Mouse (Mus musculus) gastrocnemius, postnatal 36 days (tissue): ENCODE measurements around the gene Lrfn2. TPM values are rescaled to one million over a fixed set of nuclear protein-coding genes. Genes with fewer than 3 reads are reported as not detected.

Experiments
- DNase-seq, 2 experiments: peaks; one replicate each; pipeline ENCODE4 v3.0.0; 2022
- intact Hi-C: fragments of 180-260 bp; cut with DNase I; formaldehyde crosslinking; loops from one replicate; pipeline ENCODE4 v1.15.1; 2025
- long read RNA-seq, 2 experiments: library from polyadenylated mRNA; stranded (forward); transcript quantifications; one replicate each; pipeline ENCODE4 v2.0.0; 2021
- total RNA-seq, 2 experiments: library from RNA; stranded (reverse); gene quantifications; 2 replicates each; pipeline ENCODE4 v1.2.3; 2021

The Lrfn2 gene
- under 1 TPM in 1 of 2 experiments, not detected in 1; 0.10 TPM for total RNA-seq
- long read RNA-seq, experiment 1, result 0 reads
- long read RNA-seq, experiment 2, result 0 reads

GRCm38 (mm10) chr17:48931621-48932405 lies at the start of gene Lrfn2:
Lrfn2 (plus strand) TSS chr17:48932379.
- DNase-seq, result peak; percentile 66 to 75
- intact Hi-C loops, result loop anchor here (5.0 to 10.0 kb wide), 2 partner anchors 250 to 473 kb away; no protein-coding TSS in a partner anchor

DNA sequence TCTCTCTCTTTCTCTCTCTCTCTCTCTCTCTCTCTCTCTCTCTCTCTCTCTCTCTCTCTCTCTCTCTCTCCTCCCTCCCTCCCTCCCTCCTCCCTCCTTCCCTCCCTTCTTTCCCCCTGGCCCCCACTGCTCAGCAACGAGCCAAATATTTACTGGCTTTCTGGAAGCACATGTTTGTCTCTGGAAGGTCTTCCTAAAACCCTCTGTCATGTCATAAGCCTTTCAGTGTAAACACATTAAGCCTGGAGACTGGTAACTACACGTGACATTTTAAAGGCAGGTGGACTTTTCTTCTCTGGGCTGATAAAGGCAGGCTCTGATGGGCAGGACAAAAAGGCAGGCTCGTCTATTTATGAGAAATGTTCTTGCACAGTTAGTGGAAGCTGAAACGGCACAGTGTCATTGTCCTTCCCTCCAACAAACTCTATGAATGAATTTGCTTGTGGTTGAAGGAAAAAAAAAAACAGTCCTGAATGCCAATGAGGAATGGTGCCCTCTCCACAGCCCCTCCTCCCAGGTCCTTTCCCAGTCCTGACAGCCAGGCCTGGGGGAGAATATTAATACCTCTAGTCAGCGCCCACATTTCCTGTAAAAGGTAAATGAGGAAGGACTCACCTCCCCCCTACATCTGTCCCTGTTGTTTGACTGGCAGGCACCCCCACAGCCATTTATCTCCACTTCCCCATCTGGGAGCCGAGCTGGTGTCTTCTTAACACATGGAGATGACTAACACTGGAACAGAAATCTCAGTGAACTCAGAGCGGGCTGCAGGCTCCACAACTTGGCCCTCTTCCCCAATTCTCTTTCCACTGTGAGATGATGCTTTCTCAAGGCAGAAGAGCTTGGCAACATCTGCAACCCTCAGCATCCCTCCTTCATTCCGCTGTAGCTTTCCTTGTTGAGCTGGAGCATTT lies 44.5 kb upstream of the Lrfn2 start:
- intact Hi-C loops, result no loop called here

DNA sequence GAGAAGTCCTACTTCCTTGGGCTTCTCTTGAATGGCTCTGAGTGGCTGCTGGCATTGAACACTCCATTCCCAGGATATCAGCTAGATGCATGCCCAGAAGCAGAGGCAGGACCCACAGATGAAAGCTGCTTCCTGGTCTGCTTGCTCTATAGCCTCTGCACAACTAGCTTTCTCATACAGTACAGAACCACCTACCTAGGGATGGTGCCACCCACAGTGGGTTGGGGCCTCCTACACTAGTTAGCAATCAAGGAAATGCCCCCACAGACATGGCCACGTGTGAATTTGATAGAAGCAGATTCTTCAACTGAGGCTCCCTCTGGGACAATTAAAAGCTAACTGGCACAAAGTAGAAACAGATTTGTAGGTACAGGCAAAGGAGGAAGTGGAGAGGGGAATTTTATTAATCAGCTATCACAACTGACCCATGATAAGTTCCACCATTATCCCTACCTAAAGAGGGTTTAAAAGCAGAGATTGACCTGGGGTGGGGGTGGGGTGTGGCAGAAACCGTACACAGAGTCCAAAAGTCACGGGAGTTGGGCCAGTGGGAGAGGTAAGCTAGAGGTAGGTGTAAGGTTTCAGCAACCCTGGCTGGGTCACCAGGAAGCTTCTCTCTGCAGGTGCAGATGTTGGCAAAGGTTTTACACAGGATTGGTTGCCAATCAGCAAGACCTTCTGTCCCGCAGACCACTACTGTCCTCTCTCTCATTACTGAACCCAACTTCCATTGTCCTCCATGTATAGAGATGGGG lies 26.7 kb upstream of the Lrfn2 start:
- intact Hi-C loops, result no loop called here
- no peak for DNase-seq

More for the DNA sequence above, 44.5 kb upstream of the Lrfn2 start:
- DNase-seq, result no peak

DNA sequence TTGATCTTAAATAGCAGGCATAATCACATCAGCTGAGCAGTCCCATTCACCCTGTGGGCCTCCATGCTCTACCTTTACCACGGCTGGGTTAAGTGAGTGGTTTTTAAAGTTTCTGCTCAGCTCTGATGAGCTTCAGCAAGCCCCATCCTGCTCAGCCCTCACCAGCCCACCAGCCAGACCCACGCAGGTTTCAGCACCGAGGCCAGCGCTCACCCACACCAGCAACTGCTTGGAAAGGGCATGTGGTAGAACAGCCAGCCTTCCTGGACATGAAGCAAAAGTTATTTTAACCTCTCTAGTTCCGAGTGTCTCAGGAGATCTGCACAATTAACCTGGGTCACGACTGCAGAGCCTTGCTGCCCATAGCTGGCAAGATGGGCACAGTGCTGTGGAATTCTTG lies 18.7 kb upstream of the Lrfn2 start:
- intact Hi-C loops, result no loop called here
- no peak for DNase-seq

GRCm38 (mm10) chr17:48917411-48917810 lies 14.8 kb upstream of the Lrfn2 start:
- intact Hi-C loops, result no loop called here
- no peak for DNase-seq

- DNase-seq, result no peak
- intact Hi-C loops, result no loop called here
Observed at GRCm38 (mm10) chr17:48918458-48918857, 13.7 kb upstream of the Lrfn2 start.

GRCm38 (mm10) chr17:48922905-48923304 lies 9.3 kb upstream of the Lrfn2 start:
- DNase-seq, result no peak
- intact Hi-C loops, result no loop called here

- DNase-seq, result no peak
- intact Hi-C loops, result no loop called here
Observed at GRCm38 (mm10) chr17:48925426-48925825, 6.8 kb upstream of the Lrfn2 start.

DNA sequence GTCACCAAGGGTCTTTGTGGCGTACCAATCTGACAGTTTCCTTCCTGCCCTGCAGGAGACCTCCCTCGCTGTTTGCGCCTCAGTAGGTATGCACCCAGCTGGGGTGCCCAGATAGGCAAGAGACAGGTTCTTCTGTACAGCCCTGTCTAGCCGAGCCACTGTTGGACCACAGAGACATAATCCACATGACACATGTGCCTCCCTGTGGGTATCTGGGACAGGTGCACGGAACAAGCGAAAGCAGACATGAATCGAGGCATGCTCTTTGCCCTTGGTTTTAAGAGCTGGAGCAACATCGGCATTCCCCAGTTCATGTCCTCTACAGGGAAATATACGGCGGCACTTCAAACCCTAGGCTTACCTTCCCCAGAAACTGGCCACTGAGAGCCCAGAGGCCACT lies 1.2 kb upstream of the Lrfn2 start:
- intact Hi-C loops, result loop anchor here (5.0 to 10.0 kb wide), 2 partner anchors 251 to 474 kb away; no protein-coding TSS in a partner anchor

DNA sequence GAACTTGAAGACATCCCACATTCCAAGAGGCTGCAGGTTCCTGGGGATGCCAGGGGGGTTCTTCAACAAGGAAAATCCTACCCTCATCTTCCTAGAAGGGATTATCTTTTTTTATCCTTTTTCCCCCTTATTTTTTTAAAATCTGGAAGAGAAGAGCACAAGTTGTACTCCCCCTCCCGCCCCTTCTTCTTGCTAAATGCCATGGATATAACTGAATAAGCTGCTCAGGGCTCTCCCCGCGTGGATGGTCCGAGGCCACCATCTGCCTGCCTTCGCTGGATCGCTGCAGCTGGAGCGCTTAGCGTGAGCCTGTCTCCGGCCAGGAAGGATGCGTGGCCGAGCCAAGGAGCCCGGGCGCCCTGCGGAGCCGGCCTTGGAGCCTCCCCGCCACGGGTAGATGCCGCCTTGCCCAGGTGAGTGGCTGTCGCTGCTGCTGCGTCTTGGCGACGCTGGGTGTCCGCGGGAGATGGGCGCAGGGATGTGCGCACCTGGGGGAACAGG lies 277 bp downstream of the Lrfn2 start:
- no peak for DNase-seq
- intact Hi-C loops, result loop anchor here (5.0 to 10.0 kb wide), 2 partner anchors 250 to 472 kb away; no protein-coding TSS in a partner anchor

More for the DNA sequence above, 1.2 kb upstream of the Lrfn2 start:
- DNase-seq, result no peak

DNA sequence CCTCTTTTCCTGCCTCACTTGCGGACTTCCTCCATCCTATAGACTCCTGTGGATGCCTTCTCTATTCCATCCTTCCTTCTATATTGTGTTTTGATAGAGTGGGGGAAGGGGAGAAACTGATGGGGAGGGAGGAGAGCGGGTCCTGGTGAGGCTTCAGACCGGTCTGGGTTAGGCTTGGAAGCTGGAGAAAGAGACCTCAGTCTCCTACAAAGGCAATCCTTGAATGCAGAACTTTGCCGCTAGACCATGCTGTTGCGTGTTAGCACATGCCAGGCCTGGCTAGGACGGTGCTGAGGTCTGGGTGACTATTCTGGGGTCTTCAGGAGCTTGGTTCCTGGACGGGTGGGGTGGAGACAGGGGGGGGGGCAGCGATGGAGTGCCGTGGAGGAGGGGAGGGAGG lies 737 bp downstream of the Lrfn2 start:
- intact Hi-C loops, result loop anchor here (5.0 to 10.0 kb wide), 2 partner anchors 249 to 472 kb away; no protein-coding TSS in a partner anchor
- DNase-seq, result no peak

DNA sequence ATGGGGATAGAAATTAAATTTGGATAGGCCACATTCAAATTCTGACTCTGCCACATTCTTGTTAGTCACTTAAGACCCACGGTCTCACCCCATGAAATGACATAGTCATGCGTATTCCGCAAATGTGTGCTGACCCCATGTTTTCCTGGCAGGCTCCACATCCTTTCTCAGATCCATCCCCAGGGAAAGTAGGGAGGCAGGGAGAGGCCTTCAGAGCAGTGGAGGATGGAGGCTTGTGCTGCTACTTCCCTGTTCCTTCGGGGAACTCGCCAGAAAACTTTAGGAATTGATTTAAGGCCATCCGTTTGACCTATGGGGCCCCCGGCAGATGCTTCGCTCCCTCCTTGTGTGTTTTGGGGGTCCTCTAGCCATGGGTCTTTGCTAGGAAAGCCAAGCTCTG lies 3.0 kb downstream of the Lrfn2 start:
- DNase-seq, result no peak
- intact Hi-C loops, result loop anchor here (10.0 kb wide), 1 partner anchor 470 kb away; no protein-coding TSS in a partner anchor

DNA sequence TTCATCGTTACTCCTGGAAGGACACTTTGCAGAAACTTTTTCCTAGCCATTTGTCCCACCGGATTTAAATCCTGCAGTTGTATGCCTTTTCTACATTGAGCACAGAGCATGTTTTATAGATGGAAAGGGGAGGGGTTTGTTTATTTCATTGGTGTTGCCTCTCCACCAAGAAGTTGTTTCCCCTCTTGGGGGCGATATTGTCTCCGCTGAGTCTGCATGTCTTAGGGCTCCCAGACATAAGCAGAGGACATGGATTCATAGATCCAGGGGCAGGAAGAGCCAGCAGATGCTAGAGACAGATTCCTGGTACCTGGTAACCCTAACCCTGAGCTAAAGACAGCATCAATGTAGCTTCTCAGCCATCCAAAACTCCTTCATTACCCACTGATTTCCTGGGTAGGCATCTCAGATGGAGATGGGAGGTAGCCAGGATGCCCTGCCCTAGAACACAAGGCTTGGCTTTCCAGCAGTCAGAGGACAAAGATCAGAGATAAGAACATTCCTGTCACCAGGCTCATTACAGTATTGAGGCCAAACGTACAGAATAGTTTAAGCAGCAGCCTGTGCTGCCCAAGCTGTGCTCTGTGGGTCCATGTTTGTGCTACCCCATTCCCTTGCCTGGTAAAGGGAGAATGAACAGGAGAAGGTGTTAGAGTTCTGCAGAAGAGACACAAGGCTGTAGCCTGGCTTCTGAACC lies 4.4 kb downstream of the Lrfn2 start:
- intact Hi-C loops, result loop anchor here (10.0 kb wide), 1 partner anchor 468 kb away; no protein-coding TSS in a partner anchor
- no peak for DNase-seq

DNA sequence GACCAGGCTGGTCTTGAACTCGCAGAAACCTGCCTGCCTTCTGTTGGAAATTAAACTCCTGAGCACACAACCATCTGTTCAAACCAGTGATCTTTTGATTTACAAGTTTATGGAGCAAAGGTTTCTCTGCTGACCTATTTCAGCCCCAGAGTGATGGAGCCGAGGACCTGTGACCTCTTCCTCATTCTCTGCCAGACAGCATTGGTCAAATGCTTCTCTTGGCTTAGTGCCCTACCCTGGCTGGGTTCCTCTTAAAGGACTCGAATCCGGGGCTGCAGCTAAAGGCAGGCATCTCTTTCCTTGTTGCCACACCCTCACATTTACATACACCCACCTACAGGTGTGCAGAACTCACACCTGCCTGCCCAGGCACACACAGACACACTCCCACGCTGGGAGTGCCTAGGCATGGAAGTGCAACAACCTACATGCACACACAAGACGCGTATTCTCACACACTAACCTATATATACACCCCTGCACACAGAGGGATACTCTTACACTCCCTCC lies 6.6 kb downstream of the Lrfn2 start:
- intact Hi-C loops, result loop anchor here (10.0 kb wide), 1 partner anchor 466 kb away; no protein-coding TSS in a partner anchor
- no peak for DNase-seq

DNA sequence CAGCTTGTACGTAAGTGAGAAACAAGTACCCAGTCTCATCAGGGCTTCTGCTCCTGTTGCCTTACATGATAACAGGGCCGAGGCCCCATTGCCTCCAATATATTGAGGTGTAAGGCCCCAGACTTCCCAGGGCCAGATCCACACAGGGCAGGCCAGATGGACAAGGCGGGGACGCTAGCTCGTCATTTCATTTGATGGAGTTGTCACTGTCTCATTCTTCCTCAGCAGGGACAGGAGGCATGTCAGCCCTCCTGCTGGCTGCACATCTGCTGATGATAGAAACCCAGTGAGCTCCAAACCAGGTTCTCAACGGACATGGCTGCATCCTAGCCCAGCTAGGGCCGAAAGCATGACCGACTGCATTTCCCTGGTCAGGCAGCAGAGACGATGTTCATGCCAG lies 14.1 kb downstream of the Lrfn2 start:
- intact Hi-C loops, result no loop called here

GRCm38 (mm10) chr17:48946765-48947164 lies 14.6 kb downstream of the Lrfn2 start:
- DNase-seq, result no peak
- intact Hi-C loops, result no loop called here

More for the DNA sequence above, 14.1 kb downstream of the Lrfn2 start:
- no peak for DNase-seq

DNA sequence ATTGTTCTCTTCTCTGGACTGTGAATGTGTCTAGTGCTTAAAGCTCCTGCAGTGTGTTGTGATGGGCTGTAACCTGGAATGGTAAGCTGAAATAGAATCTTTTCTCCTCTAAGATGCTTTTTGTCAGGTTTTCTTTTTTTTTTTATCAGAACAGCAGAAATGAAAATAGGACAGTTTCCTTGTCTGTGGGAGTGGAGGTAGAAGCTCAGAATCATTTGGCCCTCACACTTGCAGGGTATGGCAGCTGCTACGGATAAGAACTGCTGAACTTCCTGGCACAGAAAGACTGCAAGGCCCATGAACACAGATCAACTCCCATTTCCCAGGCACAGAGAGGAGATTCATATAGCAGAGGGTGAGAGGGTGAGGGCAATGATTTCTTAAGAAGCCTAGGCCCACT lies 19.1 kb downstream of the Lrfn2 start:
- no peak for DNase-seq
- intact Hi-C loops, result no loop called here

GRCm38 (mm10) chr17:48956033-48956631 lies 24.0 kb downstream of the Lrfn2 start:
- intact Hi-C loops, result no loop called here
- no peak for DNase-seq
